Mouse (Mus musculus) liver, embryonic 16.5 days (tissue): ENCODE measurements around the gene Rere. TPM values are rescaled to one million over a fixed set of nuclear protein-coding genes. Genes with fewer than 3 reads are reported as not detected.

Source experiments
- ATAC-seq: fragments of 200-750 bp; cut with Nextera tagmentation; 2 replicates; pipeline ENCODE4 v1.8.0; 2017; ENCODE audit warnings: low read depth, mild to moderate bottlenecking, moderate number of reproducible peaks, moderate library complexity
- H3K27ac ChIP-seq: fragments of 300-500 bp; sonication (generic); 2 replicates; pipeline ENCODE4 v1.5.1; 2014; ENCODE audit warnings: mild to moderate bottlenecking, low read length
- H3K27me3 ChIP-seq: fragments of 300-500 bp; sonication (generic); 2 replicates; pipeline ENCODE4 v1.6.1; 2014; ENCODE audit warnings: low read depth, low read length, mixed read lengths; ENCODE audit not compliant: control insufficient read depth, insufficient read depth
- H3K36me3 ChIP-seq: fragments of 300-500 bp; sonication (generic); 2 replicates; pipeline ENCODE4 v1.6.1; 2014; ENCODE audit warnings: mild to moderate bottlenecking; ENCODE audit not compliant: control insufficient read depth, insufficient read depth
- H3K4me1 ChIP-seq: fragments of 300-500 bp; sonication (generic); 2 replicates; pipeline ENCODE4 v1.6.1; 2014; ENCODE audit warnings: low read depth, low read length, mixed read lengths; ENCODE audit not compliant: control insufficient read depth
- H3K4me2 ChIP-seq: fragments of 300-500 bp; sonication (generic); 2 replicates; pipeline ENCODE4 v1.6.1; 2014; ENCODE audit warnings: low read depth, low read length, mixed read lengths
- H3K4me3 ChIP-seq: fragments of 300-500 bp; sonication (generic); 2 replicates; pipeline ENCODE4 v1.5.1; 2014; ENCODE audit warnings: low read depth, mild to moderate bottlenecking, low read length
- H3K9ac ChIP-seq: fragments of 300-500 bp; sonication (generic); 2 replicates; pipeline ENCODE4 v1.6.1; 2014; ENCODE audit warnings: low read depth, low read length
- H3K9me3 ChIP-seq: fragments of 300-500 bp; sonication (generic); replicated peaks from 2 replicates; pipeline ENCODE4 v1.6.1; 2016; ENCODE audit warnings: low read length; ENCODE audit not compliant: control insufficient read depth
- WGBS: fragments of 180-500 bp; shearing (Covaris S2); extraction: QIAGEN DNeasy Blood & Tissue Kit; methylation state at CpG from one replicate; pipeline ENCODE4 v1.1.7; 2014; ENCODE audit not compliant: insufficient replicate concordance; 5-methylcytosine and 5-hydroxymethylcytosine counted together
- polyA plus RNA-seq: library from polyadenylated mRNA; unstranded; fragments of >200 nt; fragmentation: Nextera tagmentation; extraction: Ambion mirVana; gene quantifications from 2 replicates; pipeline ENCODE4 v1.2.1, GENCODE M21; 2015

Rere gene
- polyA plus RNA-seq, 1 experiment from 2014 or later = 6.8 TPM

DNA sequence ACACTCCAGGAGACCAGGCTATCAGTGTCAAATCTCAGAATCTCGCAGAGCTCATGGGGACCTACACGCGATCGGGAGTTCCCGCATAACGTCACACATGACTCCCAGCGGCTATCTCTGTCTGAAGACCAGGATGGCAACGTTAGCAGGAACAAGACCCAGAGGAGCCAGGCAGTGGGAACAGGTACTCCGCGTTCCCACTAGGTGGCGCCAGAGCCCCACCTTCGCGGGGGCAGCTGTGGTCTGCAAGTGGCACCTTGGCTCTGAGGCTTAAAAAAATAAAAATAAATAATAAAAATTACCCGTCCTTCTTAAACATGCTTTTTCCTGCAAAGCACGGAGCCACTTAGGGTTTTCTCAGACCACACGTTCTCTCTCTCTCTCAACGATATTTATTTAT lies 374.5 kb downstream of the Rere start:
- H3K27me3 ChIP-seq = peaks cover 12% of the 10 kb centered on the region
- H3K9me3 ChIP-seq = no peaks in the 10 kb centered on the region
- no peaks in the 10 kb centered on the region for H3K36me3 ChIP-seq
- no peak overlapping the region for H3K27ac ChIP-seq
- no peak overlapping the region; the same call in 1 of the 2 replicates for H3K4me2 ChIP-seq
- H3K4me3 ChIP-seq = no peak overlapping the region
- peaks cover 4% of the 10 kb centered on the region; the same call in 1 of the 2 replicates for H3K4me1 ChIP-seq
- H3K9ac ChIP-seq = no peak overlapping the region
- 0 out of 2 replicates have a peak, but pooled peaks have one; percentile 37 for ATAC-seq
- 3% methylated on average over 17 of the region's 17 CpGs for WGBS

DNA sequence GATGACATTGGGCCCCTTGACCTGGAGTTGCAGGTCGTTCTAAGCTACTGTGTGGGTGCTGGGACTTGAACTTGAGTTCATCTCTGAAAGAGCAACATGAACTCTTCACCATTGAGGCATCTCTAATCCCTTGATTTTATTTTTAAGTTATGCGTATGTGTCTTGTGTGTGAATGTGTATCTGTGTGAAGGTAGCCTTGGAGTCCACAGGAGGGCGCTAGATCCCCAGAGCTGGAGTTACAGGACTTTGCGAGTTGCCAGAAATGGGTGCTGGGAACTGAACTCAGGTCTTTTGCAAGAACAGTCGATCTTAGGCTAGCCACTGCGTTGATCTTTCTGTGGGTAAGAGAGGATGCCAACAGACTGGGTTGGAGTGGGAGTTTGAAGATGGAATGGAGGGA lies 375.1 kb downstream of the Rere start:
- Histone ChIP-seq H3K4me2 (no peak overlapping the region), H3K9ac (no peak overlapping the region), H3K4me3 (no peak overlapping the region), H3K4me1 (peaks cover 4% of the 10 kb centered on the region; the same call in 1 of the 2 replicates), H3K27me3 (peaks cover 10% of the 10 kb centered on the region), H3K27ac (no peak overlapping the region), H3K36me3 (no peaks in the 10 kb centered on the region), H3K9me3 (no peaks in the 10 kb centered on the region)
- ATAC-seq = no peak
- 65% methylated on average over 6 of the region's 6 CpGs for WGBS

DNA sequence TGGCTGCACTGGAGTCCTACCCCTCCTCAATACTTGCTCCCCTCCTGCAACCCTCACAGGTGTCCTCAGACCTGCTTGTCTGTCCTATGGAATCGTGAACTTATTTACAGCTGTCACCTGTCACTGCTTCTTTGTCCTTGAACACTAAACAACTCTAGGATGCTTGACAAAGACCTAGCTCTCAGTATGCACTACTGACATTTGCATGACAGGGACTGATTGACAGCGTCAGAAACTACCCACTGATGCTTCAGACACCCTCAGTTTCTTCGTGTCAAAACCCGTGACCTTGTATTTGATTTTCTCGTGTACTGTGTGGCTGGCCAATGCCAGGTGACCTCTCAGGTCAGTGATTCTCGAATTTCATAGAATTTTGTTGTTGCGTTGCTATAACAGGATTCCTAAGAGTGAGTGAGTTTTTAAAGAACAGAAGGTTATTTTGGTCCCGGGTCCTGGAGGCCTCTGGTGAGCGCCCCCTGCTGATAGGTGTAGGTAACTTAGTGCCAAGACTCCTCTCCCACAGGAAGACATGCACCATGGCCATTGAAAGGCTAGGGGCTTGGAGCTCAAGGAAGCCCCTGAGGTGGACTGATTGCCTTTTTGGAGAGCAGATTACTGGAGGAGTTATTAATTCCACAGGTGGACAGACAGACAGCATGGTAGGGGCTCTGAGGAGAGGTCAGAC lies 378.6 kb downstream of the Rere start:
- H3K4me2 ChIP-seq = no peak overlapping the region
- no peak for ATAC-seq
- H3K4me1 ChIP-seq = no peaks in the 10 kb centered on the region; the same call in 1 of the 2 replicates
- no peak overlapping the region for H3K9ac ChIP-seq
- no peaks in the 10 kb centered on the region; the same call in 1 of the 2 replicates for H3K27me3 ChIP-seq
- H3K36me3 ChIP-seq = no peaks in the 10 kb centered on the region
- H3K27ac ChIP-seq = no peak overlapping the region
- H3K4me3 ChIP-seq = no peak overlapping the region
- H3K9me3 ChIP-seq = no peaks in the 10 kb centered on the region
- WGBS = 54% methylated on average over 9 of the region's 9 CpGs

DNA sequence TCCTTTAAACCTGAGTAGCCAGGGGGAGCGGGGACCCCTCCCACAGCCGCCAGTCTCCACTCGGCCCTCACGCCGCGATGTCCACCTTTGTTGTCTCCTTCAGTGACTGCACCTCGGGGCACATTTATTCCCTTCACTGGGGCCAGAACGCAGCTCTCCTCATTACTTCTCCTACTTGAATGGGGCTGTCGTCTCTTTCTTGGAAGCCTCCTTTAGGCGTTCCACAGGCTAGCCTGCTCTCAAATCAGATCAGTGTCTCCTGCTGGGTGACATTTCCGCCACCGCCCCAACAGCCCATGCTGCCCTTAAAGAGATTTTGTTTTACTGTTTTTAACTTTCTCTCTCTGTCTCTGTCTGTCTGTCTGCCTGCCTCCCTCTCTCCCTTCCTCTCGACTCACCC lies 380.4 kb downstream of the Rere start:
- ATAC-seq = no peak
- Histone ChIP-seq H3K9ac (no peak overlapping the region), H3K4me3 (no peak overlapping the region)

DNA sequence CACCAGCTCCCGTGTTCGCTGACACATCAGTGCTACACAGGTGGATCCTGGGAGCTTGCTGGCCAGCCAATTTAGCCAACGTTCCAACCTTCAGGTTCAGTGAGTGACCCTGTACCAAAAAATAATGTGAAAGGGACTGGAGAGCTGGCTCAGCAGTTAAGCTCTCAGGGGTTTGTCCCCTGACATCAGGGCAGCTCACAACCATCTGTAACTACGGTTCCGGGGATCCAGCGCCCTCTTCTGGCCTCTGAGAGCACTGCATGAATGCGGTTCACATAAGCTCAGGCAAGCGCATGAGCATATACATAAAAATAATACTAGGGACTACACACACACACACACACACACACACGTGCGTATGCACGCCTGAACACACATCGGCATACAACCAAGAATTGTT lies 381.7 kb downstream of the Rere start:
- no peaks in the 10 kb centered on the region for H3K9me3 ChIP-seq
- H3K27ac ChIP-seq = no peak overlapping the region
- H3K36me3 ChIP-seq = no peaks in the 10 kb centered on the region
- no peaks in the 10 kb centered on the region; the same call in 1 of the 2 replicates for H3K27me3 ChIP-seq
- H3K4me1 ChIP-seq = no peaks in the 10 kb centered on the region; the same call in 1 of the 2 replicates
- no peak overlapping the region for H3K4me3 ChIP-seq
- H3K9ac ChIP-seq = no peak overlapping the region
- no peak overlapping the region for H3K4me2 ChIP-seq
- WGBS = 49% methylated on average over 12 of the region's 12 CpGs
- no peak for ATAC-seq

More for the DNA sequence above, 380.4 kb downstream of the Rere start:
- Histone ChIP-seq H3K4me1 (no peaks in the 10 kb centered on the region; the same call in 1 of the 2 replicates), H3K27me3 (no peaks in the 10 kb centered on the region; the same call in 1 of the 2 replicates), H3K36me3 (no peaks in the 10 kb centered on the region), H3K4me2 (no peak overlapping the region), H3K9me3 (no peaks in the 10 kb centered on the region), H3K27ac (no peak overlapping the region)
- 11% methylated on average over 13 of the region's 13 CpGs for WGBS

DNA sequence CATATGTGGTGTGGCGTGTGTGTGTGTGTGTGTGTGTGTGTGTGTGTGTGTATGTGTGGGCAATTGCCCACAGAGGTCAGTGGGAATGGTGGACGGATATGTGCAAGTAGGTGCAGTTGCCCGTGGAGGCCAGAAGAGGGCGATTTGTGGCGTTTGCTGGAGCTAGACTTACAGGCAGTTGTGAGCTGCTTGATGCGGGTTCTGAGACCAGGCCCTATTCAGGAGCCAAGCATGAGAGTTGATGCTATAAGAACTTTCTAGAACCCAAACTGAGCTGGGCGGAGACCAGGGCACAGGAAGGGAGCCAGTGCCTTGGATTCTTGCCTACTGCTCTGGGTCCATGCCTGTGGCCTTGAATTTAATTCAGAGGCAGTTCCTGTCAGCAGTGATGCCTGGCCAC lies 383.3 kb downstream of the Rere start:
- Histone ChIP-seq H3K4me3 (no peak overlapping the region), H3K4me1 (no peaks in the 10 kb centered on the region; the same call in 1 of the 2 replicates), H3K36me3 (no peaks in the 10 kb centered on the region), H3K9me3 (no peaks in the 10 kb centered on the region), H3K27ac (no peak overlapping the region), H3K4me2 (no peak overlapping the region), H3K27me3 (no peaks in the 10 kb centered on the region; the same call in 1 of the 2 replicates), H3K9ac (no peak overlapping the region)
- ATAC-seq = no peak
- 66% methylated on average over 7 of the region's 7 CpGs for WGBS

DNA sequence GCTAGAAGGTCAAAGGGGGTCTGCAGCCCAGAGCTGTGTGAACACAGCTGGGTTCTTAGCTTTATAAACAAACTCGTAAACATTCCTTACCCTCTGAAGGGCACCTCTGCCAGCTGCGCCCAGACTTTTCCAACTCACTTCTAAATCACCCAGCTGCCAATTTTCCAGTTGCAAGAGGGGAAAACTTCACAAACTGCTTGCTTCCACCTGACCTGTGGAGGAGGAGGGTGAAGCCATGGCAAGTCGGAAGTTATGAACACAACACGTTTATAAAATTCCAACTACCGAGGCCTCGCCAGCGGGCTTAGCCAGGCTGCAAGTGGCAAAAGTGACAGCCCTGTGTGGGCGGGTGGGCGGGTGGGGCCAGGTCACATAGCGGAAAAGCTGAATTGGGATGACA lies 384.4 kb downstream of the Rere start:
- no peaks in the 10 kb centered on the region; the same call in 1 of the 2 replicates for H3K4me1 ChIP-seq
- no peak overlapping the region for H3K27ac ChIP-seq
- H3K4me2 ChIP-seq = no peak overlapping the region
- ATAC-seq = no peak
- no peaks in the 10 kb centered on the region for H3K36me3 ChIP-seq
- H3K4me3 ChIP-seq = no peak overlapping the region
- H3K9me3 ChIP-seq = no peaks in the 10 kb centered on the region
- H3K27me3 ChIP-seq = no peaks in the 10 kb centered on the region; the same call in 1 of the 2 replicates
- H3K9ac ChIP-seq = no peak overlapping the region
- WGBS = 66% methylated on average over 10 of the region's 10 CpGs

Other genes starting within 250 kb of the Rere start
- gene Gpr157, start 194.3 kb upstream of the Rere start, polyA plus RNA-seq = 0.37 and 0.74 TPM in 2 replicates
- 0.21 and 0.27 TPM in 2 replicates for gene Slc2a5, start 162.4 kb upstream of the Rere start, polyA plus RNA-seq
- 0.12 TPM in 1 of 2 replicates, not detected in the other for gene Slc2a7, start 132.7 kb upstream of the Rere start, polyA plus RNA-seq
- not detected in 2 replicates for gene Car6, start 80.3 kb upstream of the Rere start, polyA plus RNA-seq
- 616 and 624 TPM in 2 replicates for gene Eno1, start 44.9 kb upstream of the Rere start, polyA plus RNA-seq